7 mouse cellular contexts compared by ENCODE assay signal in the genomic region with DNA sequence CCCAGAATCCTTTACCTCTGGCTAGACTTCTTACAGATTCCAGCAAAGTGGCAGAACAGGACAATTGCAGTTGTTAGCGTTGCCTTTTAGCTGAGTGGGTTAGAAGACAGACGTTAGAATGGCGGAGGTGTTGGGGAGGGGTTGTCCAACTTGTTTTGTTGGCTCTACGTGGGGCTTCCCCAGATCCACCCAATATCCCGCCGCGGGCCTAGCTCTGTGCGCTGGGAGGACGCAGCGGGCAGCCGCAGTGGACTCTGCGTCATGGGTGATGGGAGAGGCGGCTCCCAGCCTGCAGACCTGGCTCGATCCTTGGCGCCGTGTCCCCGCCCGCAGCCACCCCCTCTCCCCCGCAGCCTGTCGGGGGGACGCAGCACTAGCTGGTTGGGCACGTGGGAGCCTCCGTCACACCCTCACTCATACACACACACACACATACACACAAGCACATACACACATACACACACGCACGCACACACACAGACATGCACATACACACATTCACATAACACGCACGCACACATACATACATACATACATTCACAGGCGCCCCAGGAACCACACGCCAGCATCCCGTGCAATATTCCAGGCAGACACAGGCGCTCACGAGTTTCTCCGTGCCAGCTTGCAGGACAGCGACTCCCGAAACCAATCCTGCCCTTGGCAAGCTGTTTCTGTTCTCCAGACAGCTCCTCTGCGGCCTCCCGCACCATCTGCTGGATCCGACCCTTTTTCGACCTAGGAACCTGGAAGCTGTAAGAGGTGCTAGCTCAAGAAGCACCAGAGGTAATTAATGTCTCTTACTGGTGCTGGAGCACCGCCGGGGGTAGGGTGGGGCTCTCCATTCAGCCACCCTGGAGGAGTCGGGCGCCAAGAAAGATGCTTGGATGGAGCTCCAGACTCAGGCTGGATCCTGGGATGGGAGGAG. TPM values are rescaled to one million over a fixed set of nuclear protein-coding genes. Genes with fewer than 3 reads are reported as not detected.
A peak's percentile ranks its signal among the peaks of the same experiment; 100 is the strongest.
DNase-seq lines count a peak whose midpoint lies in the region; ATAC-seq and TF ChIP-seq lines count a peak whose summit lies in the region.

TSS of gene Slc6a15 (plus strand) at position 413 of the 925 bp plus-strand sequence.

- peak; percentile 27 for DNase-seq in adrenal gland, adult 18-20 months (ENCODE audit: low spot score in 2 of 2)
- DNase-seq in cerebellum, adult 11 months: peak; percentile 68
- DNase-seq in kidney, adult 18-20 months: peak; percentile 45
- peak; percentile 64 for DNase-seq in limb, embryonic 10.5 days (ENCODE audit: low spot score)
- peak; percentile 69 for DNase-seq in midbrain, postnatal 0 days (ENCODE audit: low spot score)
- peak; percentile 19 for DNase-seq in yolk sac, embryonic 10.5 days (ENCODE audit: low spot score)

- H3K4me1 ChIP-seq in forebrain, embryonic 15.5 days: peaks cover 3% of the 10 kb centered on the region; the same call in 1 of the 2 replicates
- H3K4me1 ChIP-seq in limb, embryonic 10.5 days: peaks cover 5% of the 10 kb centered on the region
- no peaks in the 10 kb centered on the region for H3K4me1 ChIP-seq in midbrain, postnatal 0 days (ENCODE audit: insufficient read depth, low read length)

- no peak for TF ChIP-seq CTCF in midbrain, postnatal 0 days (IDR thresholded peaks at IDR 0.05)

- peak within 1 kb of the TSS; percentile 57 for H3K4me3 ChIP-seq in forebrain, embryonic 15.5 days
- peak within 1 kb of the TSS; percentile 63 for H3K4me3 ChIP-seq in limb, embryonic 10.5 days
- H3K4me3 ChIP-seq in midbrain, postnatal 0 days (ENCODE audit: low read depth, low read length): peak within 1 kb of the TSS; percentile 66

- ATAC-seq in forebrain, embryonic 15.5 days (replicated peaks): peak; percentile 88
- ATAC-seq in midbrain, postnatal 0 days (ENCODE audit: low FRiP score): peak; percentile 91

- no peaks in the 10 kb centered on the region for H3K9me3 ChIP-seq in forebrain, embryonic 15.5 days
- no peaks in the 10 kb centered on the region for H3K9me3 ChIP-seq in limb, embryonic 10.5 days (replicated peaks)
- no peaks in the 10 kb centered on the region for H3K9me3 ChIP-seq in midbrain, postnatal 0 days (ENCODE audit: low read length)

- H3K36me3 ChIP-seq in forebrain, embryonic 15.5 days: no peaks in the 10 kb centered on the region
- no peaks in the 10 kb centered on the region for H3K36me3 ChIP-seq in limb, embryonic 10.5 days
- no peaks in the 10 kb centered on the region for H3K36me3 ChIP-seq in midbrain, postnatal 0 days (ENCODE audit: insufficient read depth, low read length)

- under 1% methylated on average over 41 of the region's 43 CpGs for WGBS in forebrain, embryonic 15.5 days
- WGBS in limb, embryonic 10.5 days: under 1% methylated on average over 43 of the region's 43 CpGs
- under 1% methylated on average over 43 of the region's 43 CpGs for WGBS in midbrain, postnatal 0 days

- H3K27me3 ChIP-seq in forebrain, embryonic 15.5 days: no peaks in the 10 kb centered on the region
- H3K27me3 ChIP-seq in limb, embryonic 10.5 days (ENCODE audit: low read depth, poor library complexity, severe bottlenecking): peaks cover 18% of the 10 kb centered on the region
- H3K27me3 ChIP-seq in midbrain, postnatal 0 days (ENCODE audit: insufficient read depth, low read length): no peaks in the 10 kb centered on the region

- H3K27ac ChIP-seq in forebrain, embryonic 15.5 days (replicated peaks): peak within 1 kb of the TSS; percentile 83
- H3K27ac ChIP-seq in limb, embryonic 10.5 days: peak within 1 kb of the TSS; percentile 48
- H3K27ac ChIP-seq in midbrain, postnatal 0 days (ENCODE audit: low read depth, low read length): peak within 1 kb of the TSS; percentile 62

- peak within 1 kb of the TSS; percentile 87 for H3K4me2 ChIP-seq in forebrain, embryonic 15.5 days (replicated peaks)
- H3K4me2 ChIP-seq in midbrain, postnatal 0 days (ENCODE audit: low read depth, low read length, poor library complexity, severe bottlenecking): peak within 1 kb of the TSS; percentile 79

- peak within 1 kb of the TSS; percentile 61 for H3K9ac ChIP-seq in forebrain, embryonic 15.5 days (replicated peaks)
- H3K9ac ChIP-seq in midbrain, postnatal 0 days (replicated peaks; ENCODE audit: low read length, poor library complexity, severe bottlenecking): peak within 1 kb of the TSS; percentile 65

RNA-seq across cellular contexts. Expression of gene Slc6a15, which starts in this region (rescaled TPM):
- 1 to 10 TPM; 3.2 to 3.3 TPM for total RNA-seq in adrenal gland, adult 18-20 months (2021)
- polyA plus RNA-seq in forebrain, embryonic 15.5 days (2015; fragmentation: Nextera tagmentation; extraction: Ambion mirVana): 66.5 and 89.6 TPM in 2 replicates
- polyA plus RNA-seq in limb, embryonic 10.5 days (2016; fragmentation: Nextera tagmentation; extraction: Ambion mirVana): 1.5 and 1.6 TPM in 2 replicates
- total RNA-seq in midbrain, postnatal 0 days (2014; rRNA removed): 59.5 and 65.6 TPM in 2 replicates
- 58.6 and 61.4 TPM in 2 replicates for polyA plus RNA-seq in midbrain, postnatal 0 days (2015; fragmentation: Nextera tagmentation; extraction: Ambion mirVana)

Comparison
In these comparisons a context has a peak if more than half of its experiments do, and no peak if none do; other contexts are left out.
1. Peak in every context shown above with its lines: DNase-seq, ATAC-seq, H3K4me3 ChIP-seq and H3K27ac ChIP-seq.
2. RNA of gene Slc6a15 (total RNA-seq): 59.5 to 65.6 TPM in midbrain, postnatal 0 days; 3.2 to 3.3 TPM in adrenal gland, adult 18-20 months; every median in the first group is over 10 times any median in the second.
3. RNA of gene Slc6a15 (polyA plus RNA-seq): 66.5 to 89.6 TPM in forebrain, embryonic 15.5 days and 58.6 to 61.4 TPM in midbrain, postnatal 0 days; 1.5 to 1.6 TPM in limb, embryonic 10.5 days; every median in the first group is over 10 times any median in the second.
4. DNase-seq: peak in every context shown above with its lines; median percentile 69 in midbrain, postnatal 0 days; 68 in cerebellum, adult 11 months; 64 in limb, embryonic 10.5 days; 45 in kidney, adult 18-20 months; 27 in adrenal gland, adult 18-20 months; 19 in yolk sac, embryonic 10.5 days.